Mouse (Mus musculus) spleen, adult 2 months (tissue): ENCODE data around the gene Fbxl18. TPM values are rescaled to one million over a fixed set of nuclear protein-coding genes. Genes with fewer than 3 reads are reported as not detected.

Source experiments
- DNase-seq, 2 experiments: peaks; one replicate each; pipeline versions ENCODE4 v3.0.0 to v3.0.0-alpha.2; 2012 to 2021; ENCODE audit warnings: low spot score in 2 of 2, low read depth in 1 of 2
- H3K27ac ChIP-seq: fragments of 200-500 bp; 2 replicates; pipeline ENCODE4 v1.5.1; 2012; ENCODE audit warnings: low read length, inconsistent platforms; ENCODE audit not compliant: insufficient read depth
- H3K27me3 ChIP-seq: fragments of 200-500 bp; 2 replicates; pipeline ENCODE4 v1.6.1; 2012; ENCODE audit warnings: mild to moderate bottlenecking, moderate library complexity, low read length, inconsistent platforms; ENCODE audit not compliant: control insufficient read depth, insufficient read depth
- H3K36me3 ChIP-seq: fragments of 200-500 bp; 2 replicates; pipeline ENCODE4 v1.6.1; 2012; ENCODE audit warnings: mild to moderate bottlenecking, low read length, inconsistent platforms; ENCODE audit not compliant: control insufficient read depth, insufficient read depth
- H3K4me1 ChIP-seq: fragments of 200-500 bp; 2 replicates; pipeline ENCODE4 v1.6.1; 2011; ENCODE audit warnings: inconsistent platforms; ENCODE audit not compliant: control insufficient read depth, insufficient read depth, insufficient read length
- H3K4me3 ChIP-seq: fragments of 200-500 bp; 2 replicates; pipeline ENCODE4 v1.5.1; 2011; ENCODE audit warnings: mild to moderate bottlenecking, inconsistent platforms; ENCODE audit not compliant: insufficient read depth, insufficient read length; ENCODE audit errors: extremely low read depth
- CTCF ChIP-seq: fragments of 200-500 bp; IDR thresholded peaks from 2 replicates; pipeline ENCODE4 v1.5.1; 2011; ENCODE audit warnings: mild to moderate bottlenecking, inconsistent platforms; ENCODE audit not compliant: insufficient read depth, insufficient read length, insufficient replicate concordance; ENCODE audit errors: extremely low read depth
- POLR2A ChIP-seq: fragments of 200-500 bp; IDR thresholded peaks from 2 replicates; pipeline ENCODE4 v1.6.1; 2011; ENCODE audit warnings: low read depth, low read length, inconsistent platforms
- WGBS: fragments of 180-500 bp; shearing (Covaris S2); methylation state at CpG from one replicate; pipeline ENCODE4 v1.1.7; 2018; 5-methylcytosine and 5-hydroxymethylcytosine counted together
- polyA plus RNA-seq: library from polyadenylated mRNA; depleted of rRNA; stranded (reverse); fragments of >200 nt; gene quantifications from 2 replicates; pipeline ENCODE4 v1.2.3, GENCODE M21; 2012

Gene Fbxl18
- polyA plus RNA-seq, 1 experiment: 15.8 TPM

- WGBS: 3% methylated on average over 9 of the region's 9 CpGs
- peak overlapping the region; percentile 84 for H3K27ac ChIP-seq
- TF ChIP-seq POLR2A (no peak), CTCF (peak; percentile 85; the same call in 1 of the 2 replicates)
- H3K4me3 ChIP-seq: peak overlapping the region; percentile 50; the same call in 1 of the 2 replicates
- no peaks in the 10 kb centered on the region for H3K27me3 ChIP-seq
- peaks cover 19% of the 10 kb centered on the region; the same call in 1 of the 2 replicates for H3K4me1 ChIP-seq
- peak; percentile 55 to 80 for DNase-seq
- H3K36me3 ChIP-seq: no peaks in the 10 kb centered on the region
Observed at GRCm38 (mm10) chr5:142932084-142932685, 37.0 kb upstream of the Fbxl18 start.

GRCm38 (mm10) chr5:142931241-142931745 is 36.1 kb upstream of the Fbxl18 start:
- H3K4me3 ChIP-seq: peak overlapping the region; percentile 50; the same call in 1 of the 2 replicates
- peaks cover 27% of the 10 kb centered on the region; the same call in 1 of the 2 replicates for H3K4me1 ChIP-seq
- H3K27me3 ChIP-seq: no peaks in the 10 kb centered on the region
- H3K27ac ChIP-seq: peak overlapping the region; percentile 84
- no peak for DNase-seq
- no peak for TF ChIP-seq POLR2A
- no peak for TF ChIP-seq CTCF
- no peaks in the 10 kb centered on the region for H3K36me3 ChIP-seq
- 78% methylated on average over 9 of the region's 9 CpGs for WGBS

GRCm38 (mm10) chr5:142929400-142929752 is 34.2 kb upstream of the Fbxl18 start:
- H3K36me3 ChIP-seq: no peaks in the 10 kb centered on the region
- no peaks in the 10 kb centered on the region for H3K27me3 ChIP-seq
- H3K4me3 ChIP-seq: peak overlapping the region; percentile 68
- peak overlapping the region; percentile 98 for H3K27ac ChIP-seq
- WGBS: 5% methylated on average over 4 of the region's 4 CpGs
- TF ChIP-seq POLR2A (no peak), CTCF (no peak)
- no peak for DNase-seq
- H3K4me1 ChIP-seq: peaks cover 31% of the 10 kb centered on the region; the same call in 1 of the 2 replicates

GRCm38 (mm10) chr5:142928749-142929399 is 33.7 kb upstream of the Fbxl18 start:
- H3K4me3 ChIP-seq: peak overlapping the region; percentile 68
- DNase-seq: peak; percentile 52 to 91
- no peaks in the 10 kb centered on the region for H3K27me3 ChIP-seq
- H3K27ac ChIP-seq: peak overlapping the region; percentile 98
- H3K36me3 ChIP-seq: no peaks in the 10 kb centered on the region
- TF ChIP-seq CTCF: no peak
- peak; percentile 61; the same call in 1 of the 2 replicates for TF ChIP-seq POLR2A
- 3% methylated on average over 35 of the region's 35 CpGs for WGBS
- peaks cover 31% of the 10 kb centered on the region; the same call in 1 of the 2 replicates for H3K4me1 ChIP-seq

GRCm38 (mm10) chr5:142927341-142927930 is 32.2 kb upstream of the Fbxl18 start:
- Histone ChIP-seq H3K36me3 (no peaks in the 10 kb centered on the region), H3K4me3 (no peak overlapping the region), H3K27me3 (no peaks in the 10 kb centered on the region), H3K4me1 (peaks cover 33% of the 10 kb centered on the region; the same call in 1 of the 2 replicates), H3K27ac (peak overlapping the region; percentile 76)
- DNase-seq: no peak
- WGBS: 93% methylated on average over 12 of the region's 12 CpGs
- TF ChIP-seq POLR2A (no peak), CTCF (no peak)

GRCm38 (mm10) chr5:142926940-142927228 is 31.7 kb upstream of the Fbxl18 start:
- peak overlapping the region; percentile 89 for H3K27ac ChIP-seq
- no peaks in the 10 kb centered on the region for H3K36me3 ChIP-seq
- no peaks in the 10 kb centered on the region for H3K27me3 ChIP-seq
- H3K4me1 ChIP-seq: peaks cover 36% of the 10 kb centered on the region; the same call in 1 of the 2 replicates
- no peak overlapping the region for H3K4me3 ChIP-seq
- TF ChIP-seq POLR2A (no peak), CTCF (no peak)
- no peak for DNase-seq
- WGBS: 49% methylated on average over 3 of the region's 3 CpGs
